Mouse (Mus musculus): ENCODE measurements around the gene Ppp2r5c. TPM values are rescaled to one million over a fixed set of nuclear protein-coding genes. Genes with fewer than 3 reads are reported as not detected.
A peak's percentile ranks its signal among the peaks of the same experiment; 100 is the strongest.

Gene Ppp2r5c
- polyA plus RNA-seq, 1 experiment from 2014 or later: 146 TPM

GRCm38 (mm10) chr12:110448767-110449166 is 1.8 kb downstream of the Ppp2r5c start:
- Histone ChIP-seq H3K36me3 (no peaks in the 10 kb centered on the region), H3K27ac (no peak overlapping the region), H3K27me3 (ENCODE audit: insufficient read depth, poor library complexity, severe bottlenecking) (peaks cover 16% of the 10 kb centered on the region), H3K4me1 (replicated peaks) (peaks cover 20% of the 10 kb centered on the region), H3K4me3 (no peak overlapping the region), H3K9me3 (no peaks in the 10 kb centered on the region)
- 81% methylated on average over 10 of the region's 10 CpGs for WGBS
- no peak for DNase-seq (ENCODE audit: low spot score)

DNA sequence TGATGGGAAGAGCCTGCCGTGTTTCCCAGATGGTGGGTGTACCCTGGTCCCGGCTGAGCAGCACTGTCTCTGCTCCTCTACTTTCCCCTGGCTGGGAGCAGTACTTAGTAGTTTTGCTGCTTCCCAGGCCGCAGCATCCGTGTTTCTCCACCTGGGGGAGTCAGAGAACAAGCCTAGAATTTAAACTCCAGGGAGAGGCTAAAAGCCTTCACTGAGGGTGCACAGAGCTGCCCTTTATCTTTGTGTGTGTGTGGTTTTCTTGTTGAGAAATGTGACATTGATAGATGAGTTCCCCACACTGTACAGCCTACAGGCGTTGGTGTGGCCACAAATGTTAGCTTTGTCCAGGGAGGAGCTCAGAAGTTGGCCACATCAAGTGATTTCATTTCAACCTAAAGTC is 7.3 kb downstream of the Ppp2r5c start:
- no peaks in the 10 kb centered on the region; the same call in 1 of the 2 replicates for H3K4me1 ChIP-seq (replicated peaks)
- no peaks in the 10 kb centered on the region for H3K36me3 ChIP-seq
- peak; percentile 69 for DNase-seq (ENCODE audit: low spot score)
- no peak overlapping the region for H3K4me3 ChIP-seq
- no peak overlapping the region for H3K27ac ChIP-seq
- WGBS: 12% methylated on average over 5 of the region's 5 CpGs
- no peaks in the 10 kb centered on the region for H3K27me3 ChIP-seq (ENCODE audit: insufficient read depth, poor library complexity, severe bottlenecking)
- no peaks in the 10 kb centered on the region for H3K9me3 ChIP-seq

- Histone ChIP-seq H3K36me3 (no peaks in the 10 kb centered on the region), H3K27ac (no peak overlapping the region), H3K27me3 (ENCODE audit: insufficient read depth, poor library complexity, severe bottlenecking) (no peaks in the 10 kb centered on the region), H3K4me1 (replicated peaks) (no peaks in the 10 kb centered on the region; the same call in 1 of the 2 replicates), H3K4me3 (no peak overlapping the region), H3K9me3 (no peaks in the 10 kb centered on the region)
- WGBS: 89% methylated on average over 7 of the region's 7 CpGs
- DNase-seq (ENCODE audit: low spot score): no peak
These were observed 9.1 kb downstream of the Ppp2r5c start for GRCm38 (mm10) chr12:110456024-110456423.

DNA sequence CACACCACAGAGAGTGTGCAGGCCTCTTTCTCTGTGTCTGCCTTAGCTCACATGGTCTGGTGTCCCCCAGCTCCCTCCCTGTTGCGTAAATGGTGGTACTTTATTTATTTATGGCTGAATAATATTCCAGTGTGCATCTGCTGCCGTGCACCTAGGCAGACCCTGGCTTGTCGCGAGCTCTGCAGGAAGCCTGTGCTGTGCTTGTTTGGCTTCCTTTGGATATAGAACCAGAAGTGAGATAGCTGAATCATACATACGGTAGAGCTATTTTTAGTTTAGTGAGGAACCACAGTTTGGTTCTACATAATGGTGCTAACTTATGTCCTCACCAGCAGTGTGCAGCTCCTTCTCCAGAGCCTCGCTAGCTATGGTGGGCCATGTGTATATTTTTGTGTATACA is 11.7 kb downstream of the Ppp2r5c start:
- no peaks in the 10 kb centered on the region for H3K27me3 ChIP-seq (ENCODE audit: insufficient read depth, poor library complexity, severe bottlenecking)
- WGBS: 92% methylated on average over 6 of the region's 6 CpGs
- no peaks in the 10 kb centered on the region; the same call in 1 of the 2 replicates for H3K36me3 ChIP-seq
- DNase-seq (ENCODE audit: low spot score): no peak
- H3K4me3 ChIP-seq: no peak overlapping the region
- H3K4me1 ChIP-seq (replicated peaks): no peaks in the 10 kb centered on the region; the same call in 1 of the 2 replicates
- H3K9me3 ChIP-seq: no peaks in the 10 kb centered on the region
- H3K27ac ChIP-seq: no peak overlapping the region

DNA sequence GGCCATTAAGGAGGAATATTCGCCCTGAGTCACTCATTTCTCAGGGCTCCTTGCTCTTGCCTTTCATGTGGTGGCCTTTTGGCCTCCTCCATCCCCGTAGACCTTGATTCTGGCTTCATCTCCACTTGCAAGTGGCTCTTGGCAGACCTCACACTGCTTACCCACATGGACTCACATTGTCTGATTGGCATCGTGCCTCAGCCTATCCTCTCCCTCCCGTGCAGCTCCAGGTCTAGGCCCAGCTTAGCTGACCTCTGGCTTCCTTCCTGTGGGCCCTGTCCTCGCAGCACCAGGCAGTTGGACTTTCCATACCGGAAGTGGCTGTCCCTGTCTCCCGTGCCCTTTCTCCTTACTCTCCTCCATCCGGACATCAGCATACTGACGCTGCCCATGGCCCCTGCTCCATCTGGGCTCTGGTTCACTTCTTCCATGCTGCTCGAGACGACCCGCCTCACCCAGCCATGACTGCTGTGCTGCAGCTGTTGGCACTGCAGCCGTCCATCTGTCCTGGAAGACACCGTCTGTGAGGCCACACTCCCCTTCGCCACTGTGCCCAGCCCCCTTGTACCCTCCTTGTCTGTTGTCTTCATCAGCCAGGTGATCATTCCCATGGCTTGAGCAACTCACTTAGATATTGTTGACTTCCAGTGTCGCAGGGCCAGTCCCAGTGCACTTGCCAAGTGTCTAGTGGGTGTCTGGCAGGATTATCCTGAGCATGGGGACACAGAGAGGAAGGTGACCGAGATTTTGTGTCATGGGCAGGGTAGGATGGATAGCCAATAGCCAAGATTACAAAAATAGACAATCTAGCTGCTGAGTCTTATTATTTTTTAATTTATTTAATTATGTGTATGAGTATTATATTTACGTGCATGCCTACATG is 13.7 kb downstream of the Ppp2r5c start:
- Histone ChIP-seq H3K27ac (peak overlapping the region; percentile 16; the same call in 1 of the 2 replicates), H3K4me3 (no peak overlapping the region), H3K27me3 (ENCODE audit: insufficient read depth, poor library complexity, severe bottlenecking) (no peaks in the 10 kb centered on the region), H3K4me1 (replicated peaks) (no peaks in the 10 kb centered on the region), H3K9me3 (no peaks in the 10 kb centered on the region), H3K36me3 (no peaks in the 10 kb centered on the region; the same call in 1 of the 2 replicates)
- WGBS: 87% methylated on average over 18 of the region's 18 CpGs
- DNase-seq (ENCODE audit: low spot score): no peak

GRCm38 (mm10) chr12:110463711-110464110 is 16.8 kb downstream of the Ppp2r5c start:
- Histone ChIP-seq H3K36me3 (peaks cover 14% of the 10 kb centered on the region), H3K9me3 (no peaks in the 10 kb centered on the region), H3K27me3 (ENCODE audit: insufficient read depth, poor library complexity, severe bottlenecking) (no peaks in the 10 kb centered on the region), H3K27ac (no peak overlapping the region), H3K4me1 (replicated peaks) (no peaks in the 10 kb centered on the region), H3K4me3 (no peak overlapping the region)
- no peak for DNase-seq (ENCODE audit: low spot score)
- 85% methylated on average over 8 of the region's 8 CpGs for WGBS

- DNase-seq (ENCODE audit: low spot score): no peak
- 83% methylated on average over 3 of the region's 3 CpGs for WGBS
- Histone ChIP-seq H3K9me3 (no peaks in the 10 kb centered on the region), H3K36me3 (peaks cover 24% of the 10 kb centered on the region), H3K27ac (no peak overlapping the region), H3K27me3 (ENCODE audit: insufficient read depth, poor library complexity, severe bottlenecking) (no peaks in the 10 kb centered on the region), H3K4me1 (replicated peaks) (no peaks in the 10 kb centered on the region; the same call in 1 of the 2 replicates), H3K4me3 (no peak overlapping the region)
These were observed 24.5 kb downstream of the Ppp2r5c start for GRCm38 (mm10) chr12:110471426-110471825.

DNA sequence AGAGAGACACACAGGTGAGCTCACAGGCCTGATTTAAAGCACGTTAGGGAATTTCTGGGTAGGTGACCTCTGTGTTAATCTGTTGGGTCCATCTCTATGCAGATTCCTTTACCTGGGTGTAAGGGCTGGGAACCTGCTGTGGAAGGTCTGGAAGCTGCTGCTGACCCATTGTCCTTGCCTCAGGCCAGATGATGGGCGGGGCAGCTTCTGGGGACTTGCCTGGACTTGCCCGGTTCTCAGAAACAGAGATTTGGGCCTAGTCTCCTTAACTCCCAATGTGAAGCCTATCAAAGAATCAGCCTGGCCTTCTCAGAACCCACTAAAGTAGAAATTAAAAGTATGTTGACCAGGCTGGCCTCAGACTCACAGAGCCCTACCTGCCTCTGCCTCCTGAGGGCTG is 25.3 kb downstream of the Ppp2r5c start:
- 79% methylated on average over 3 of the region's 3 CpGs for WGBS
- H3K4me1 ChIP-seq (replicated peaks): no peaks in the 10 kb centered on the region; the same call in 1 of the 2 replicates
- H3K9me3 ChIP-seq: no peaks in the 10 kb centered on the region
- no peak overlapping the region for H3K4me3 ChIP-seq
- H3K27ac ChIP-seq: no peak overlapping the region
- H3K27me3 ChIP-seq (ENCODE audit: insufficient read depth, poor library complexity, severe bottlenecking): no peaks in the 10 kb centered on the region
- DNase-seq (ENCODE audit: low spot score): no peak
- H3K36me3 ChIP-seq: peaks cover 19% of the 10 kb centered on the region

GRCm38 (mm10) chr12:110474497-110474896 is 27.6 kb downstream of the Ppp2r5c start:
- Histone ChIP-seq H3K36me3 (peaks cover 21% of the 10 kb centered on the region), H3K27me3 (ENCODE audit: insufficient read depth, poor library complexity, severe bottlenecking) (no peaks in the 10 kb centered on the region), H3K4me3 (no peak overlapping the region), H3K27ac (no peak overlapping the region), H3K4me1 (replicated peaks) (no peaks in the 10 kb centered on the region; the same call in 1 of the 2 replicates), H3K9me3 (no peaks in the 10 kb centered on the region)
- 80% methylated on average over 8 of the region's 8 CpGs for WGBS
- DNase-seq (ENCODE audit: low spot score): no peak

GRCm38 (mm10) chr12:110476561-110476960 is 29.6 kb downstream of the Ppp2r5c start:
- no peaks in the 10 kb centered on the region for H3K9me3 ChIP-seq
- H3K4me3 ChIP-seq: no peak overlapping the region
- no peaks in the 10 kb centered on the region for H3K27me3 ChIP-seq (ENCODE audit: insufficient read depth, poor library complexity, severe bottlenecking)
- no peak for DNase-seq (ENCODE audit: low spot score)
- no peak overlapping the region for H3K27ac ChIP-seq
- H3K4me1 ChIP-seq (replicated peaks): no peaks in the 10 kb centered on the region; the same call in 1 of the 2 replicates
- peaks cover 19% of the 10 kb centered on the region for H3K36me3 ChIP-seq
- 87% methylated on average over 9 of the region's 9 CpGs for WGBS

DNA sequence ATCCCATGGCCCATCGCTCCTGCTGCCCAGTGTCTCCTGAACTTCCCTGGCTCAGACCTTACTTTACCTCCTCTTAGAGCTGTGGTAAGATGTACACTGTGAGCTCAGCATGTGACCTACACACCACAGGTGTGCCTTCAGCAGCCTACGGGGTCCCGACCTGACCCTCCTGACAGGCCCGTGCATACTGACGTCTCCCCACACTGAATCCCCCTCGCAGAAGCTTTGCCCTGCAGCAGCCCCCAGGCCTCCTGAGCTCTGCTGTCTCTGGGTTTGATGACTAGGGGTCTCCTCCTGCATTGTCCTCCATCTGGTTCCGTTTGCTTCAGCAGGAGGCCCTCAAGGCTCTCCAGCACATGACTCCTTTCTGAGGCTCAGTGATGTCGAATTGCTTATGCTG is 31.0 kb downstream of the Ppp2r5c start:
- Histone ChIP-seq H3K27ac (no peak overlapping the region), H3K4me1 (replicated peaks) (no peaks in the 10 kb centered on the region), H3K36me3 (peaks cover 23% of the 10 kb centered on the region), H3K9me3 (no peaks in the 10 kb centered on the region), H3K4me3 (no peak overlapping the region), H3K27me3 (ENCODE audit: insufficient read depth, poor library complexity, severe bottlenecking) (no peaks in the 10 kb centered on the region)
- WGBS: 84% methylated on average over 8 of the region's 8 CpGs
- no peak for DNase-seq (ENCODE audit: low spot score)

DNA sequence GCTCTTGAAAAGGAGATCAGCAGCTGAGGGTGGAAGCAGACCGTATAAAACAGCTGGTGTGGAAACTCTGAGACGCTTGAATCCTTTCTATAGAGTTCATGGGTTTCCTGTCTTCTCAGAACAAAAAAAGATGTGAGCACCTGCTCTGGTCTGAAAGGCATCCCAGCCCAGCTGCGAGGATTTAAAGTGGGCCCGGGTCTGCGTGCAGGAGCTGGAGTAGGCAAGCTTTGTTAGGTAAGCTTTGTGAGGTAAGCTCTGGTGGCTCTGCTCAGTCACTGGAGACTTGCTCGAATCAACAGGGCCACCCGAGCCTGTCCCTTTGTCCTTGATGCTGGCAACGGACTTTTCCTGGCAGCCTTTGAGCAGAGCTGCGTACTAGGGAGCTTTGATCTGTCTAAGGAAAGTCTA is 31.7 kb downstream of the Ppp2r5c start:
- WGBS: 83% methylated on average over 9 of the region's 9 CpGs
- no peak for DNase-seq (ENCODE audit: low spot score)
- H3K27me3 ChIP-seq (ENCODE audit: insufficient read depth, poor library complexity, severe bottlenecking): no peaks in the 10 kb centered on the region
- no peak overlapping the region for H3K4me3 ChIP-seq
- no peaks in the 10 kb centered on the region for H3K9me3 ChIP-seq
- H3K36me3 ChIP-seq: peaks cover 27% of the 10 kb centered on the region
- no peak overlapping the region for H3K27ac ChIP-seq
- peaks cover 1% of the 10 kb centered on the region for H3K4me1 ChIP-seq (replicated peaks)

GRCm38 (mm10) chr12:110479268-110479667 is 32.3 kb downstream of the Ppp2r5c start:
- 85% methylated on average over 12 of the region's 12 CpGs for WGBS
- peaks cover 27% of the 10 kb centered on the region for H3K36me3 ChIP-seq
- H3K27me3 ChIP-seq (ENCODE audit: insufficient read depth, poor library complexity, severe bottlenecking): no peaks in the 10 kb centered on the region
- no peak overlapping the region for H3K27ac ChIP-seq
- no peak for DNase-seq (ENCODE audit: low spot score)
- no peak overlapping the region for H3K4me3 ChIP-seq
- H3K9me3 ChIP-seq: no peaks in the 10 kb centered on the region
- peaks cover 8% of the 10 kb centered on the region for H3K4me1 ChIP-seq (replicated peaks)
